Mouse (Mus musculus) adrenal gland, postnatal 4 days (tissue): ENCODE results near the gene Sycp3. TPM values are rescaled to one million over a fixed set of nuclear protein-coding genes. Genes with fewer than 3 reads are reported as not detected.
"Not testable (repeated sequence)": the region's sequence is repeated elsewhere in the genome, so short reads cannot be mapped to it uniquely, and the experiment has no call there.

Experiments used
- DNase-seq, 2 experiments: peaks; one replicate each; pipeline ENCODE4 v3.0.0; 2021 to 2022; ENCODE audit warnings: low spot score in 2 of 2, mixed read lengths in 2 of 2
- total RNA-seq, 2 experiments: library from RNA; stranded (reverse); gene quantifications; 2 replicates each; pipeline ENCODE4 v1.2.3; 2021

Gene Sycp3
- total RNA-seq, 2 experiments from 2014 or later = 0.54 to 0.62 TPM

DNA sequence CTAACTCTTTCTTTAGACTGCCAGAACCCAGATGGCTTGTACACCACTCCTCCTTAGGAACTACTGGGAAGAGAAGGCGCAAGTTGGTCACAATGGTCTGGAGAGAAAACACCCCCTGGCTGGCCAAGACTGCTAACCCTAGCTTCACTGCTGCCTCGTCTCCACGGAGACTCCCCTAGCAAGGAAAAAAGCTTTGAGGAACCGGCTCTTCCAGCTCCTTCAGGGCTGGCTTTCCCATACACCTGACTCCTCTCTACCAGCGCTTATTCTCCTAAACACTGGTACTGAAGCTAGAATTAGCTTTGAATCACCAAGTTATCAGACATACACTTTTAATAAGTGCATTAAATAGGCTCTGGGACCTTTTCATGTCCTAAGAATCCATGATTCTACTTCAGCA is 40.6 kb downstream of the Sycp3 start:
- no peak for DNase-seq

DNA sequence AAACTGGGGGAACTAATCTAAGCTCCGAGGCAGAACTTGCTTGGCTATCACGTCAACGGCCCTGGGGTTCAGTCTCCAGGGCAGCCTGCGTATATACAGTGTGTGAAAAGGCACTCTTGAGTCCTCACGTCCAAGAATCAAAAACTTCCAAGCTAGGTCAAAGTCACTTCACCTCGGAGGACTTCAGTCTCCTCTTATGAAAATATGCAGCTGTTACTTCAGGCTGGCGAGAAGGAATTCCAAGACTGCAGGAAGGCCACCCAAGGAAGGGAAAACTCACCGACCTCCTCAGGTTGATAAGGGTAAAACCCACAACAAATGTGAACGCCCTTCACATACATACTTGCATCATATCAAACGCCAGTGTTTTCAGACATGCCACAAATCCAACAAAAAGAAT is 42.0 kb downstream of the Sycp3 start:
- DNase-seq = no peak

DNA sequence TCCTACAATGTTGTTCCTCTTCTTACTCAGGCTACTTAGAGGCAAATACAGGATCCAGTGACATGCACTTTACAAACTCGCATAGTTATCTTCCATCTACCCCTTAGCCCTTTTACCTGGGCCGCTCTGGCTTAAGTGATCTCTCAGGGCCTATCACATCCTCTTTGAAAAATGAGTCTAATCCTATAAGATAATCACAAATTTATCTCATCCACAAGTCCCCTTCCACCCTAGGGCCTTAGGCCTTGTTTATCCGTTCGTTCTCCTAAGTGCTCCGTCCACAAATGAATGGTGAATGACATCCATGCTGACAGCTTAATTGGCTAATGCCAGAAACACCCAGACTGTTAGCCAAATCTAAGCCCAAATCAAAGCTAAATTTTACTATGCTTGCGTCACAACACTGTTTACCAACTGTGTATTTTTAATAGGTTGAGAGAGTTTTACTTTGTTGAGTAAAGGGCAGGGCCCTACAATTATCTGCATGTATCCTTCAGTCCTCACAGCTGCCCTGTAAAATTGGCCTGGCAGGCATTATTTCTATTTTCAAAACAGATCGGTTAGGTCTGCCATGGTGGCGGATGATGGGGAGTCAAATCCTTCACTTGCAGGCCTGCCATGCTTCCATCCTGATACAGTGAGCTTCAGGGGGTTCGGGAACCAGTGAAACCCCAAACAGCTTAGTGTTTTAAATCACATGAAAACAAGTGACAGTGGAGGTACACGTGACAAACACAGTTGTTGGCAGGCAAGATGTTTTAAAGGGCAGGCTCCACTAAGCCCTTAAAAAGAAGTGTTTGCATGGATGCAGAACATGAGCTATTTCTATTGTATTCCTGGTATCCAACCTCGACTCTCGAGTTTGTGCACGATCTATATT is 42.8 kb downstream of the Sycp3 start:
- no peak for DNase-seq

DNA sequence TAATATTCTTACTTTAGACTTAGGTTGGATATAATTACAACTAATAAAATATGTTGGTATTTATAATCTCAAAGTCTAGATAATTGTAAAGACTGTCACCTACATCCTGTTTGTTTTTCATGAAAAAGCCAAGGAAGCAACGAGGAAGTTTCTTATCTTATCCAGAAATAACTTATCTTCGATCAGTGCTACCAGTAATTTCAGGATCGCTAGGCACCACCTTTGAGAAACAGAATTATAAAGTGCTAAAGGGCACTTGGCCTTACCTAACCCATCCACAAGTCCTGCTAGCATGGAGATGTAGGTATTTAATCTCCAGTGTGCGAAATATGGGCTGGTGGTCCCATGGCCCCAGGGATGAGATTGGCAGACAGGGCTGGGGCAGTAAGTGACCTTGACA is 43.5 kb downstream of the Sycp3 start:
- DNase-seq = no peak

DNA sequence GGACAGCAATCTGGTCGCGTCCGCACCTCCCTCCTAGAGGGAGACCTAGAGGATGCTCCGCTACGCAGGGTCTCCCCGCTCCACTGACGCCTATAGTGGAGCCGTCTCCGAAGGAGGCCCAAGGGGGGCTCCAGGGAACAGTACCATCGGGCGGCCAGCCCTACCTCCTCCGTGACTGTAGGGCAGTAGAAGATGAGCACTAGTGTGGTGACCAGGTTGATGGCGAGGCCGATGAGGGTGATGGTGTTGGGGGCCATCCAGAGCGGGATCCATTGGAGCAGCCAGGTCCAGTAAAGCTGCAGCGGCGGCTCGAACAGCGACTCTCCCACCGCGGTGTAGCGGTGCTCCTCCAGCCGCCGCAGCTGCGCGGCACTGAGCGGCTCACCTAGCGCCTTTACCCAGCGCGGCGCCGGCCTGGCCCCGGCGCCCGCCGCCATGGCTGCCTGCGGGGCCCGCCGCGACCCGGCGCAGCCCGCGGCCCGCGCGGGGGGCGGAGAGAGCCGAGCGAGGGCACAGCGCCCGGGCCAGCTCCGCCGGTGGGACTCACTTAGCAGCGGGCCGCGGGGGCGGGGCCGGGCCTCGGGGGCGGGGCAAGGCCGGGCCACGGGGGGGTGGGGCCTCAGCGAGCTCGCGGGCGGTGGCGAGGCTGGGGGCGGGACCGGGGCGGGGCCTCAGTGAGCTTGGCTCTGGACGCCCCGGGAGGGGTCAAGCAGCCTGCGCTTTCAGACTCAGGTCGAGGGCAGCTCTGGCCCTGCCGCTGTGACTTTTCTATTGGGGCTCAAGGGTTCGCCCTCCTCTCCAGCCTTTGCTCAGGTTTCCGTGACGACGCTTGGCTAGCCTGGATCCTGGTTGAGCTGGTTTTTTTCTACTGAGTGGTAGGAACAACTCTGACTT is 44.3 kb downstream of the Sycp3 start, which contains the start of gene Chpt1:
Gene Chpt1, minus strand, starts transcription at position 653 of the 894 bp plus-strand sequence.
- peak; percentile 79 to 81 for DNase-seq

DNA sequence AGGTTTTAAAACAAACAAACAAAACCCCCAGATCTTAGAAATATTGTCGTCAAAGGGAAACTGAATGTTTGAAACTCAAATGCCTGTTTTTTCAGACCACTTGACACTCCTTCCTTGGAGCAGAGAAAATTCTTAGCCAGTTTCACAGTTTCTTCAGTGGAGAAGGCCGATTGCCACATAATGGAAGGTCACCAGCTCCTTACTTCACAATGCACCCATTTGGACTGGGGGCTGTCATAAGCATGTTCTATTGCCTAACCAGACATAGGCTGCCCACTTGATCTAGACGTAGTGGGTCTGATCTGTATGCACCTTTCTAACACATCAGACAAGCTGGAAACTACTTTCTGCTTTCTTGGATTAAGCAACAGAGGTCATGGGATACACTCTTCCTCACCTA is 45.1 kb downstream of the Sycp3 start:
- DNase-seq = no peak

DNA sequence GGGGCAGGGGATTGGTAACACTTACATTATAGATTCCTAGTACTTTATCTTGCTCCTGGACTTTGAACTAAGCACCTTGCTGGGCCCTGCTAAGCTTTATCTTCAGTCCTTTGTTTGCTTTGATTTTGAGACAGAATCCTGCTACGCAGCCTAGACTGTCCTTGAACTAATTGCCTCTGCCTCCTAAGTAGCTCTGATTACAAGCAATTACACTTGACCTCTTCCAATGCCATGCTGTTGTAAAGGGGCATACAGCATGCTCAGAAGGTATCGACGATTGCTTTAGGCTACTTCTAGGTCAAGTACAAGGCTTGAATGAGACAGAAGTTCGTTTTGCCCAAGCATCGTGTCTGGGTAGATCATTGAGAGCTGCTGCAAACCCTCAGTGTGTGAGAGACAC is 45.9 kb downstream of the Sycp3 start:
- DNase-seq = no peak

DNA sequence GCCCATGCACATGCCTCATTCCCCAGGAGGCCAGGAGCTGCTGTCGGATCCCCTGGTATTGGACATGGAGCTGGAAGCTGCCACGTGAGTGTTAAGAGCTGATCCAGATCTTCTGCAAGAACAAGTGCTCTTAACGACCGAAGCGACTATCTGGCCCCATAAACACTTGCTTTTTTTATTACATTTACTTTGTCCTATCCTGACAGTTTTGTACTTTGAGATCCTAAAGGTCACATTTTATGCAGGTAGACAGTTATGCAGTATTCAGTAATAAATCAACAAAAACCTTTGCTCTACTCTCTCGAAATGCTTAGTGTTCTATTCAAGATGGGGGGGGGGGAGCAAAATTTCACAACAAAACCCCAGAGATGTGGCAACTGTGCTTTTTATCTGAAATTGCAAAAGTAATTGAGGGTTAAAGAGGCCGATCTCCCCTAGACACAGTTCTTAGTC is 48.3 kb downstream of the Sycp3 start:
- no peak for DNase-seq

DNA sequence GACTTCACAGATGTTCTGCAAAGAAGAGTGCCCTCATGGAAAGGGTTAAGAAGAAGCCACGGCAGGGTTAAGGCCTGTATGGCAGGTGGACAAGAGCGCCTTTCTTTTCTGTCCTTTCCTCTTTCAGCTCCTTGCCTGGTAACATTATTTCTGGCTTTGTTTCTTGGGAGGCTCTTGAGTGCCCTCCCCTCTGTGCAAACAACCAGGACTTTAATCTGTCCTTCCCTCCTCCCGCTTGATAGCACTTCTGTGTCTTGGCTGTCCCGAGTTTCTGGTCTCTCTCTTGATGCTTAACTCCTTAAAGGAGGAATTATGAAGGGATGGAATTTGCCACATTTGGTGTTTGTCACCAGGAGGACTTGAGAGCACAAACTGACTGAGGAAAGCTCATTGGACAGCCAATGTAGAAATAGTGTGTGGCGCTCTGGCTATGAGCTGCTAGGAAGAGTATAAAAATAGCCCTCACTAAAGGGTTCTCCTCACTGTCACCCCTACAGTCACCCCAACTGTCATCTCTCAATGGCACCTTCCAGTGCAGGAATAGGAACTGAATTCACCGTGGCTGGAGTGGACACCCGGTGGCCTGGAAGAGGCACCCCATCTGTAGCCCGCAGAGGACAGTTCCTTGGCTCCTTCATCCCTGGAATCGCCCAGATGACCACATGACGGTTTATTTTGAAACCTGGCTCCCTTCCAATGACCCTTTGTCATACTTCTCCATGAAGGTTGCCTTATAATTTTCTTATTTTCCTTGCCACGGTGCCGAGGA is 51.3 kb downstream of the Sycp3 start:
- no peak for DNase-seq

DNA sequence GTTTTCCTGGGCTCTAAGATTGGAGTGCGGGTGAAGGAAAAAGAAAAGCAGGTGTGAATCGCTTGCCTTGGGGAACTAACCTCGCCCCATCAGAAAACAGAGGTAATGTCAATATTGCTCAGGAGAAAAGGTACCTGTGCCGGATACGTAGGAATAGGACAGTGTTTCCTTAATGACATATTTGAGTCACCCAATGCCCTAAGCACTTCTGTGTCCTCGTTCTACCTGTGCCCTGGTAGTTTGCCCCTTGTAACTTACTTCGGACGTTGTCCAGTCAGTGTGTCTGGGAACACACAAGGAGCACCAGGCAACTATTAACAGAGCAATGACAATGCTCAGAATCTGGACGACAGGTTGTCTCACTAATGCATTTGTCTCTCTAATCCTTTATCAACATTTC is 52.0 kb downstream of the Sycp3 start:
- DNase-seq = no peak

DNA sequence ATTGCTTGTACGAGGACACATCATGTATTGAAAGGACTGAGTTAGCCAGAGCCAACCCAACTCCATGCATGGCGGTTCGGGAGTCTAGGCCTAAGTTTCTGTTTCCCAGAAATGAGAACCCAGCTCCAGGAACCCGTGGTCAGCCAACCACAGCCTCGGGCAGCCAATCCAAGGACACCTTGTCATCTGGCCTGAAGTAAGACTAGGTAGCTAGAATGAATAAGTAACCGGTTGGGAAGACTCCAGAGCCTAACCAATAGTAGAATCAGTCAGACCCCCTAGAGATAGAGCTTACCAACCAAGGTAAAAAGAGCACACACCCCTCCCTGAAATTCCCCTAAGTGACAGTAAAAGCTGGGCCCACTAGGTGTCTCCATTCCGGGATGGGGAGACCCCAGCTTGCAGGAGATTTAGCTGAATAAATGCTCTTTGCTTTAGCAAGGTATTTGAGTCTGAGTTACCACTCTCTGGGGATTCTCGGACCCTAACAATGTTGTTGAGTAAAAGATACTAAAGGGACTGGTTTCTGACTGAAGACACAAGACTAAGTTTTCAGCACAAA is 54.3 kb downstream of the Sycp3 start:
- no peak for DNase-seq

DNA sequence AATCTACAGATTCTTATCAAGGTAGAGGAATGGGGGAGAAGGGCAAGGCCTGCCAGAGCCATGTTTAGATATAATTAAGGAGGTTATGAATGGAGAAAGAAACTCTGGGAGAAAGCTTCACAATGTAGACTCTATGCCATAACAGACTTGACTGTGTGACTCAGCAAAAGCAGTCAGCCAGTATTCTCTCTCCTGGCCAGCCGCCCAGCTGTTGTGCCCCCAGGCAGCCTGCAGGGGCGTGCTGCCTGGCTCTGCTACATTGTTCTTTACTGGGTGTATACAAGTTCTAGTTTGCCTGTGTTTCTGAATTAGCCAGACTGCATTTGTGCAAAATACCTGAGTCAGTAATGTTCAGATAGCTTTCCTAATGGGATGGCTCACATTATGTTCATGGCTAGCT is 55.1 kb downstream of the Sycp3 start:
- peak; percentile 18 to 43 for DNase-seq

DNA sequence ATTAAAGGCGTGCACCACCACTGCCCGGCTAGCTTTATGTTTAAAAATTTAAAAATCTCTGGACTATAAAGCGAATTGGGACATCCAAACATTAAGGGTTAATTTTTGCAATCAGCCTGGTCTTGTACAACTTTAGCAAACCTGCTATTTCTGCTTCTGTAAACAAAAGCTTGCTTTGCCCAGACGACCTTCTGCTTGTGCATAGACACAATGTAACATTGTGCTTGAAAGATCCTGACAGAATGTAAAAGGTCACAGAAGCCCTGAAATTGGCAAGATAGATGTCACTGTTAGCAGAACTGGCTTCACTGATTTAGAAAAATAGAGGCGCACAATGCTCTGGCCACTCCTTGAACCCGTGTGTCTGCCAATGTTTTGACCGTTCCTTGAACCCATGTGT is 55.7 kb downstream of the Sycp3 start:
- not testable (repeated sequence) for DNase-seq

DNA sequence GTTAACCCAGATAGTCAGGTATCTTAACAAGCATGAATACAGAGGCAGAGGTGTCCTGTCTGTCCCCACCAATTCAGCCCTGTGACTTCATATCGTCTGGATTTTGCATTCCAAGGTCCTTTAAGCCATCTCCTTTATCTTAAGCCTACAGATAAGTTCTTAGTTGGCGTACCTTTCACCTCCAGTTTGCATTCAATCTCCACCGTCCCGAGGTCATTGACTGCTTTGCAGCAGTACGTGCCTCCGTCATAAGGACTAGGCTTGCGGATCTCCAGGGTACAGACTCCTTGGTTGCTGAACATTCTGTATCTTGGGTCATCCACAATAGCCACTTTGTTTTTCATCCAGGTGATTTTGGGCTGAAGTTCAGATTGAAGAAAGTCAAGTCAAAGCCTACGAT is 63.4 kb downstream of the Sycp3 start:
- DNase-seq = no peak

Other genes with a start within 250 kb of the Sycp3 start
- gene Dram1, start 80.5 kb upstream of the Sycp3 start, total RNA-seq = 1 to 10 TPM; 4.4 to 4.5 TPM
- gene Gnptab, start 80.4 kb upstream of the Sycp3 start, total RNA-seq = 10 to 100 TPM; 34.2 to 37.8 TPM
- gene Chpt1, start 44.5 kb downstream of the Sycp3 start, total RNA-seq = 10 to 100 TPM; 69.5 to 74.7 TPM
- 10 to 100 TPM; 28.9 to 88.8 TPM for gene Mybpc1, start 145.6 kb downstream of the Sycp3 start, total RNA-seq
- gene Spic, start 225.4 kb downstream of the Sycp3 start, total RNA-seq = 1 to 10 TPM; 3.4 to 4.8 TPM